Mouse (Mus musculus): ENCODE measurements at regions not wholly inside any gene's neighbourhood (a gene's known extent, or its start where the extent isn't known, plus 50 kb on each side); places are given as distances from the start of the nearest gene placed in this dataset.

DNA sequence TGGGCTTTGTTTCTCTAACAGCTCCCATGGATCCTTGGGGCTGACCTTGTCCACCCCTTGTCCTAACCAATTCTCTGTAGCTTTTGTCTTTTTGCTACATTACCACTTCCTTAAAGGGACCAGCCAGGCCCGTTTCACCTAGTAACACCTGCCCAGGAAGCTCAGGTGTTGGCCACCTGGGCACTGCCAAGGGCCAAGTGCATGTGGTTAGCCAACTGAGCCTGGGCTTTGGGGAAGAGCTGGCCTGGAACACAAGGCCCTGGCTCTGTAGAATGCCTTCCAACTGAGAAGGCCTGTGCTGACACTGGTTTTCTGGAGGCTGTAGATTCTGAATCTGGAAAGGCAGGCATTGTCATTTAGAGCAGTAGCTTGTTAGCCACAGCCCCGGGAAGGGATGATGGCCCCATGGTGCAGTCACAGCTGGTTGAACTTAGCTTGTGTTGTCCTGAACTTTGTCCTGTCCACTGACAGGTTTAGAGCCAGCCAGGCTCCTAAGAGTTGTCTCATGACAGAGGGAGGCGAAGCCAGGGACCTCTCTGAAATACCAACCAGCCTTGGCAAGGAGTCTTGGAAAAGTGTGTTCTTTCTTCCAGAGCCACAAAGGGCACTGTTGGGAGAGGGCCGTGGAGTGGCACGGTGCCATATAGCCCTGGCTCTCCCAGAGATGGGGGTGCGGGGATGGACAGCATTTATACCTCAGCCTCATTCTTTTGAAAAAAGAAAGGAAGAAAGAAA is 156.0 kb upstream of the Id2 start:
- Histone ChIP-seq H3K4me3 (ENCODE audit: insufficient read depth, low read depth, low read length) (no peak overlapping the region), H3K27ac (ENCODE audit: insufficient read depth, low read depth, low read length) (no peak overlapping the region), H3K4me1 (ENCODE audit: control insufficient read depth, insufficient read depth, low read length) (peaks cover 3% of the 10 kb centered on the region; the same call in 1 of the 2 replicates)
- 69% methylated on average over 6 of the region's 6 CpGs for WGBS
- TF ChIP-seq POLR2A (IDR thresholded peaks at IDR 0.05; ENCODE audit: insufficient read depth, low read depth, low read length) (no peak), CTCF (IDR thresholded peaks at IDR 0.05; ENCODE audit: insufficient read depth, low read depth, low read length) (no peak)

GRCm38 (mm10) chr12:25251411-25252171 is 154.7 kb upstream of the Id2 start:
- H3K4me3 ChIP-seq (ENCODE audit: insufficient read depth, low read depth, low read length): no peak overlapping the region
- no peak for TF ChIP-seq CTCF (IDR thresholded peaks at IDR 0.05; ENCODE audit: insufficient read depth, low read depth, low read length)
- TF ChIP-seq POLR2A (IDR thresholded peaks at IDR 0.05; ENCODE audit: insufficient read depth, low read depth, low read length): no peak
- 88% methylated on average over 4 of the region's 4 CpGs for WGBS
- H3K27ac ChIP-seq (ENCODE audit: insufficient read depth, low read depth, low read length): no peak overlapping the region
- peaks cover 3% of the 10 kb centered on the region; the same call in 1 of the 2 replicates for H3K4me1 ChIP-seq (ENCODE audit: control insufficient read depth, insufficient read depth, low read length)

GRCm38 (mm10) chr12:25250881-25251280 is 153.9 kb upstream of the Id2 start:
- Histone ChIP-seq H3K4me1 (ENCODE audit: control insufficient read depth, insufficient read depth, low read length) (peaks cover 3% of the 10 kb centered on the region; the same call in 1 of the 2 replicates), H3K27ac (ENCODE audit: insufficient read depth, low read depth, low read length) (no peak overlapping the region), H3K4me3 (ENCODE audit: insufficient read depth, low read depth, low read length) (no peak overlapping the region)
- TF ChIP-seq CTCF (IDR thresholded peaks at IDR 0.05; ENCODE audit: insufficient read depth, low read depth, low read length) (no peak), POLR2A (IDR thresholded peaks at IDR 0.05; ENCODE audit: insufficient read depth, low read depth, low read length) (no peak)
- WGBS: 67% methylated on average over 3 of the region's 3 CpGs

DNA sequence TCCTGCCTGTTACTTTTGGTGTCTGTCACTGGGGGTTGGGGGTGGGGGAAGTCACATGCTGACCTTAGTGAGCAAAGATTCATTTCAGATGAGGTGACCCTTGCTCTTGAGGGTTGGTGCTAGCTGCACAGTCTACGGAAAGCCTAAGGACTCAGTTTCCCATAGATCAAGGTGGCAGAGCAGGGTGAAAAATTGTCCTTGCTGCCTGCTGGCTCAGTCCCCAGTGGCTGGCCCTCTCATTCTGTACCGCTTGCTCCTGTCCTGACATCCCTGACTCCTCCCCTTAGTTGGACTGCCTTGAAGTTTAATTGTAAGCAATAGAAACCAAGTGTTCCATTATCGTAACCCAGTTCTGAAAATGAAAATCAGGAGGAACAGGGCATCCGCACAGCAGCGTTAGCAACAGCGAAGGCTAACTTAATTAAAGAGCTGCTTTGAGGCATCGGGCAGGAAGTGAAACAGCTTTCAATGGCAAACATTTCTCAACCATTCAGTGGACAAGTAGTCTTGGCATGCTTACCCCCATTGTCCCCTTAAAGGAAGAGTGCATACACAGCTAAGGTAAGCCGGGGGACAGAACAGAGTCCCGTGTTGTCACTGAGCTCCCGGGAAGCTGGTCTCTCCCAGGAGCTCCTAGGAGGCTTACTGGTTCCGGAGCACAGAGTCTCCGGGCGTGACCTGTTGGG is 151.9 kb upstream of the Id2 start:
- H3K27ac ChIP-seq (ENCODE audit: insufficient read depth, low read depth, low read length): no peak overlapping the region
- no peak overlapping the region for H3K4me3 ChIP-seq (ENCODE audit: insufficient read depth, low read depth, low read length)
- no peak for TF ChIP-seq CTCF (IDR thresholded peaks at IDR 0.05; ENCODE audit: insufficient read depth, low read depth, low read length)
- no peak for TF ChIP-seq POLR2A (IDR thresholded peaks at IDR 0.05; ENCODE audit: insufficient read depth, low read depth, low read length)
- peaks cover 3% of the 10 kb centered on the region; the same call in 1 of the 2 replicates for H3K4me1 ChIP-seq (ENCODE audit: control insufficient read depth, insufficient read depth, low read length)
- 59% methylated on average over 13 of the region's 13 CpGs for WGBS

- Histone ChIP-seq H3K4me1 (ENCODE audit: control insufficient read depth, insufficient read depth, low read length) (peaks cover 3% of the 10 kb centered on the region; the same call in 1 of the 2 replicates), H3K27ac (ENCODE audit: insufficient read depth, low read depth, low read length) (no peak overlapping the region), H3K4me3 (ENCODE audit: insufficient read depth, low read depth, low read length) (no peak overlapping the region)
- TF ChIP-seq CTCF (IDR thresholded peaks at IDR 0.05; ENCODE audit: insufficient read depth, low read depth, low read length) (no peak), POLR2A (IDR thresholded peaks at IDR 0.05; ENCODE audit: insufficient read depth, low read depth, low read length) (no peak)
- WGBS: 78% methylated on average over 7 of the region's 7 CpGs
Observed at GRCm38 (mm10) chr12:25246566-25246965, 149.6 kb upstream of the Id2 start.

GRCm38 (mm10) chr12:25245661-25246060 is 148.7 kb upstream of the Id2 start:
- Histone ChIP-seq H3K4me3 (ENCODE audit: insufficient read depth, low read depth, low read length) (no peak overlapping the region), H3K27ac (ENCODE audit: insufficient read depth, low read depth, low read length) (no peak overlapping the region), H3K4me1 (ENCODE audit: control insufficient read depth, insufficient read depth, low read length) (peaks cover 3% of the 10 kb centered on the region; the same call in 1 of the 2 replicates)
- 79% methylated on average over 5 of the region's 5 CpGs for WGBS
- TF ChIP-seq POLR2A (IDR thresholded peaks at IDR 0.05; ENCODE audit: insufficient read depth, low read depth, low read length) (no peak), CTCF (IDR thresholded peaks at IDR 0.05; ENCODE audit: insufficient read depth, low read depth, low read length) (no peak)

DNA sequence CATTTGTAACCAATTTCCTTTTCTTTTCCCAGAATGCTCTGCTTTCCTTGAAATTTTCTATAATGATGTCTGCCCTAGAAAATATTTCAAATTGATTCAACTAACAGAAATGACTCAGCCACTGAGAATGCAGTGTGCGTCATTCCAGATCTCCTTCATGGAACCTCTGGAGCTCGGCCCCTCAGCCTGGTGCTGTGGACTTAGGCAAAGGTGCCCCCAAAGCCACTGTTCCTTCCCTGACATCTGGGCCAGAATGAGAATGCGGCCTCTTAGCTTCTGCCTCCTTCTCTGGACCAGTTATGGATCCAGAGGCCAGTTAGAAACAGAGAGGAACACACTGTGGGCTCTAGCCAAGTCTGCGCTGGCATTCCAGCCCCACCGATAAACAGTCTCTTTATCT is 148.3 kb upstream of the Id2 start:
- Histone ChIP-seq H3K4me1 (ENCODE audit: control insufficient read depth, insufficient read depth, low read length) (peaks cover 3% of the 10 kb centered on the region; the same call in 1 of the 2 replicates), H3K4me3 (ENCODE audit: insufficient read depth, low read depth, low read length) (no peak overlapping the region), H3K27ac (ENCODE audit: insufficient read depth, low read depth, low read length) (no peak overlapping the region)
- 90% methylated on average over 5 of the region's 5 CpGs for WGBS
- TF ChIP-seq CTCF (IDR thresholded peaks at IDR 0.05; ENCODE audit: insufficient read depth, low read depth, low read length): no peak
- no peak for TF ChIP-seq POLR2A (IDR thresholded peaks at IDR 0.05; ENCODE audit: insufficient read depth, low read depth, low read length)

GRCm38 (mm10) chr12:25244666-25245065 is 147.7 kb upstream of the Id2 start:
- Histone ChIP-seq H3K4me1 (ENCODE audit: control insufficient read depth, insufficient read depth, low read length) (peaks cover 9% of the 10 kb centered on the region), H3K27ac (ENCODE audit: insufficient read depth, low read depth, low read length) (no peak overlapping the region), H3K4me3 (ENCODE audit: insufficient read depth, low read depth, low read length) (no peak overlapping the region)
- TF ChIP-seq CTCF (IDR thresholded peaks at IDR 0.05; ENCODE audit: insufficient read depth, low read depth, low read length) (no peak), POLR2A (IDR thresholded peaks at IDR 0.05; ENCODE audit: insufficient read depth, low read depth, low read length) (no peak)
- 92% methylated on average over 1 of the region's 1 CpGs for WGBS
